Mouse (Mus musculus) heart, postnatal 14 days (tissue): ENCODE measurements at regions not wholly inside any gene's neighbourhood (a gene's known extent, or its start where the extent isn't known, plus 50 kb on each side); places are given as distances from the start of the nearest gene placed in this dataset.
A peak's percentile ranks its signal among the peaks of the same experiment; 100 is the strongest.
"Not testable (repeated sequence)": the region's sequence is repeated elsewhere in the genome, so short reads cannot be mapped to it uniquely, and the experiment has no call there.

Experiments
- DNase-seq, 2 experiments: peaks; one replicate each; pipeline ENCODE4 v3.0.0; 2021 to 2022
- intact Hi-C: fragments of 180-260 bp; cut with DNase I; formaldehyde crosslinking; loops from one replicate; pipeline ENCODE4 v1.15.1; 2025

- intact Hi-C loops, DNase-seq: not testable (repeated sequence)
Observed at GRCm38 (mm10) chr6:133724627-133725026, 128.9 kb downstream of the Kap start.

GRCm38 (mm10) chr6:133706712-133707111, 146.8 kb downstream of the Kap start:
- intact Hi-C loops, result loop anchor here (2.0 kb wide), 1 partner anchor 170 kb away; no protein-coding TSS in a partner anchor
- peak; percentile 13 to 55 for DNase-seq

GRCm38 (mm10) chr6:133701625-133702024, 151.9 kb downstream of the Kap start:
- DNase-seq, result peak in 1 of 2 experiments; percentile 1

More at GRCm38 (mm10) chr6:133701625-133702024, 151.9 kb downstream of the Kap start:
- intact Hi-C loops, result no loop called here
